Mouse (Mus musculus) limb, embryonic 12.5 days (tissue): ENCODE data around the gene Zfp467. TPM values are rescaled to one million over a fixed set of nuclear protein-coding genes. Genes with fewer than 3 reads are reported as not detected.

Experiments used
- microRNA-seq: library from miRNA; unstranded; fragments of <30 nt; microRNA quantifications from one replicate; pipeline ENCODE4, GENCODE M21; 2017
- polyA plus RNA-seq: library from polyadenylated mRNA; unstranded; fragments of >200 nt; fragmentation: Nextera tagmentation; extraction: Ambion mirVana; gene quantifications from 2 replicates; pipeline ENCODE4 v1.2.1, GENCODE M21; 2016

Zfp467 gene
- polyA plus RNA-seq, 1 experiment from 2014 or later, result 23.5 TPM

Small RNA genes lying within 50 kb of the gene (microRNA-seq; reads per million reads assigned to microRNA genes)
- not detected for gene Gm24325

Other genes with a start within 250 kb of the Zfp467 start
- gene Krba1, start 50.2 kb downstream of the Zfp467 start, polyA plus RNA-seq, result 29.9 and 32.1 TPM in 2 replicates
- 0.33 and 0.38 TPM in 2 replicates for gene Sspo, start 2.4 kb upstream of the Zfp467 start, polyA plus RNA-seq
- gene Atp6v0e2, start 91.8 kb upstream of the Zfp467 start, polyA plus RNA-seq, result 5.5 and 6.9 TPM in 2 replicates
- gene Lrrc61, start 109.0 kb upstream of the Zfp467 start, polyA plus RNA-seq, result 9.0 and 11.4 TPM in 2 replicates
- gene Rarres2, start 127.0 kb upstream of the Zfp467 start, polyA plus RNA-seq, result 4.9 and 6.9 TPM in 2 replicates
- not detected in 2 replicates for gene Gm45021, start 143.8 kb upstream of the Zfp467 start, polyA plus RNA-seq
- gene Repin1, start 148.1 kb upstream of the Zfp467 start, polyA plus RNA-seq, result 43.2 and 46.4 TPM in 2 replicates
- 0.72 TPM in 1 of 2 replicates, not detected in the other for gene Gm44965, start 148.1 kb upstream of the Zfp467 start, polyA plus RNA-seq
- gene Zfp775, start 156.2 kb upstream of the Zfp467 start, polyA plus RNA-seq, result 9.7 and 10.5 TPM in 2 replicates
- 0.79 and 1.3 TPM in 2 replicates for gene AI854703, start 180.9 kb upstream of the Zfp467 start, polyA plus RNA-seq
- 0.66 and 0.74 TPM in 2 replicates for gene Gimap8, start 201.4 kb upstream of the Zfp467 start, polyA plus RNA-seq
- 5.8 and 5.9 TPM in 2 replicates for gene Gimap9, start 230.3 kb upstream of the Zfp467 start, polyA plus RNA-seq
- 10.0 and 10.5 TPM in 2 replicates for gene Gimap4, start 238.7 kb upstream of the Zfp467 start, polyA plus RNA-seq